Mouse (Mus musculus) midbrain, postnatal 0 days (tissue): ENCODE measurements around the gene BC025446. TPM values are rescaled to one million over a fixed set of nuclear protein-coding genes. Genes with fewer than 3 reads are reported as not detected.

Experiments
- ATAC-seq: fragments of 200-750 bp; cut with Nextera tagmentation; 2 replicates; pipeline ENCODE4 v1.8.0; 2017; ENCODE audit warnings: moderate number of reproducible peaks, mild to moderate bottlenecking, moderate TSS enrichment, moderate library complexity; ENCODE audit not compliant: low FRiP score
- DNase-seq: peaks from one replicate; pipeline ENCODE4 v3.0.0-alpha.2; 2015; ENCODE audit warnings: low spot score
- H3K27ac ChIP-seq: fragments of 300-500 bp; sonication (generic); 2 replicates; pipeline ENCODE4 v1.5.1; 2014; ENCODE audit warnings: low read depth, mild to moderate bottlenecking, low read length, mixed read lengths
- H3K27me3 ChIP-seq: fragments of 300-500 bp; sonication (generic); 2 replicates; pipeline ENCODE4 v1.6.1; 2014; ENCODE audit warnings: low read length, control low read depth, mixed read lengths; ENCODE audit not compliant: insufficient read depth
- H3K36me3 ChIP-seq: fragments of 300-500 bp; sonication (generic); 2 replicates; pipeline ENCODE4 v1.6.1; 2014; ENCODE audit warnings: low read length, control low read depth, mixed read lengths; ENCODE audit not compliant: insufficient read depth
- H3K4me1 ChIP-seq: fragments of 300-500 bp; sonication (generic); 2 replicates; pipeline ENCODE4 v1.6.1; 2014; ENCODE audit warnings: mild to moderate bottlenecking, control low read depth, antibody characterized with exemption, low read length, mixed read lengths; ENCODE audit not compliant: insufficient read depth
- H3K4me2 ChIP-seq: fragments of 300-500 bp; sonication (generic); 2 replicates; pipeline ENCODE4 v1.6.1; 2014; ENCODE audit warnings: low read depth, mild to moderate bottlenecking, low read length, mixed read lengths; ENCODE audit not compliant: poor library complexity, severe bottlenecking
- H3K4me3 ChIP-seq: fragments of 300-500 bp; sonication (generic); 2 replicates; pipeline ENCODE4 v1.5.1; 2014; ENCODE audit warnings: low read depth, mild to moderate bottlenecking, low read length, moderate library complexity
- H3K9ac ChIP-seq: fragments of 300-500 bp; sonication (generic); replicated peaks from 2 replicates; pipeline ENCODE4 v1.6.1; 2014; ENCODE audit warnings: mild to moderate bottlenecking, low read length, moderate library complexity, mixed read lengths; ENCODE audit not compliant: poor library complexity, severe bottlenecking
- H3K9me3 ChIP-seq: fragments of 300-500 bp; sonication (generic); 2 replicates; pipeline ENCODE4 v1.6.1; 2016; ENCODE audit warnings: low read length, control low read depth
- CTCF ChIP-seq: IDR thresholded peaks from 2 replicates; pipeline ENCODE4 v1.5.1; 2016; ENCODE audit warnings: antibody characterized with exemption, mild to moderate bottlenecking
- WGBS: fragments of 180-500 bp; shearing (Covaris S2); extraction: QIAGEN DNeasy Blood & Tissue Kit; methylation state at CpG from one replicate; pipeline ENCODE4 v1.1.7; 2014; 5-methylcytosine and 5-hydroxymethylcytosine counted together
- polyA plus RNA-seq: library from polyadenylated mRNA; unstranded; fragments of >200 nt; fragmentation: Nextera tagmentation; extraction: Ambion mirVana; gene quantifications from 2 replicates; pipeline ENCODE4 v1.2.1, GENCODE M21; 2015
- total RNA-seq: library from RNA; depleted of rRNA; stranded (reverse); fragments of >200 nt; gene quantifications from 2 replicates; pipeline ENCODE4 v1.2.3, GENCODE M21; 2014

Gene BC025446
- total and polyA plus RNA-seq, 2 experiments from 2014 or later: not detected

DNA sequence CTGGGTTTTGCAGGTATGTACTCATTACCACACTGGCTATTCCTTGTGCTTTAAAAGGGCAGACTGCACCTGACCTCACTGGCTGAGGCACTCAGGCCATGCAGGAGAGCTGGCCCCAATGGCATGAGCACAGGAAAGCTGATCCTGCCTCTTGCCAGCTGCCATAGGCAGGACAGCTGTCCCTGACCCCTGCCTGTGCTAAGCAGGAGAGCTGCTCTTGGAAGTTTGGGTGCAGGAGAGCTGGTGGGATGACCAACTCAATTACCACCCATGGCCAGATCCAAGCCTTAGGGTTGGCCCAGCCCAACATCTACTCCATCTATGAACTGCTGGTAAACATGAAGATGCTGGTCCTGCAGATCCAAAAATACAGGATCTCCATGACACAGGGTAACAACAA is 5.8 kb downstream of the BC025446 start:
- ATAC-seq: no peak
- H3K4me3 ChIP-seq: no peak overlapping the region
- H3K27ac ChIP-seq: no peak overlapping the region
- H3K9ac ChIP-seq: no peak overlapping the region
- H3K36me3 ChIP-seq: no peaks in the 10 kb centered on the region
- H3K4me2 ChIP-seq: no peak overlapping the region
- H3K27me3 ChIP-seq: no peaks in the 10 kb centered on the region
- H3K9me3 ChIP-seq: no peaks in the 10 kb centered on the region
- DNase-seq: no peak
- H3K4me1 ChIP-seq: no peaks in the 10 kb centered on the region
- no peak for TF ChIP-seq CTCF

GRCm38 (mm10) chr15:75237736-75238288 is 21.6 kb downstream of the BC025446 start:
- Histone ChIP-seq H3K4me1 (no peaks in the 10 kb centered on the region), H3K36me3 (no peaks in the 10 kb centered on the region), H3K9ac (no peak overlapping the region), H3K9me3 (no peaks in the 10 kb centered on the region), H3K27me3 (no peaks in the 10 kb centered on the region), H3K4me2 (no peak overlapping the region), H3K4me3 (no peak overlapping the region), H3K27ac (no peak overlapping the region)
- WGBS: 79% methylated on average over 3 of the region's 3 CpGs
- TF ChIP-seq CTCF: no peak
- ATAC-seq (no peak), DNase-seq (no peak)

DNA sequence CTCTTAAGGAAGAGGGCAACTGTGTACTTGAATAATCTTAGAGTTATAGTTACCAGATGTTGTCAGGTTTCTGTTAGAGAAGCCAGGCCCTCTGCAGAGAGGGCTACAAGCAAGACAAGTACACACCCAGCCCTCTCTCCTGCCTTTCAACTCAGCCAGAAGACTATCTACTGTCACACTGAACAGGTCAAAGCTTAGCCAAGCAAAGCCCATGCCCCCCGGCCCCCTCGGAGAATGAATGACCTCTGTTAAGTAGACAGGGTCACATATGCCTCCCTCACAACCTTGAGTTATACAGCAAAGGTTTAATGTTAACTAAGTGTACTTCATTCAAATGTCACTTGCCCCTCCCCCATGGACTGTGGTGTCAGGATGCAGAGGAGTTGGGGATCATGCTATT is 24.4 kb downstream of the BC025446 start:
- H3K4me2 ChIP-seq: no peak overlapping the region
- 74% methylated on average over 2 of the region's 2 CpGs for WGBS
- no peaks in the 10 kb centered on the region for H3K4me1 ChIP-seq
- DNase-seq: no peak
- H3K4me3 ChIP-seq: no peak overlapping the region
- no peak for TF ChIP-seq CTCF
- H3K9me3 ChIP-seq: no peaks in the 10 kb centered on the region
- no peaks in the 10 kb centered on the region for H3K36me3 ChIP-seq
- H3K27ac ChIP-seq: no peak overlapping the region
- H3K27me3 ChIP-seq: no peaks in the 10 kb centered on the region
- no peak overlapping the region for H3K9ac ChIP-seq
- ATAC-seq: no peak

- Histone ChIP-seq H3K9me3 (no peaks in the 10 kb centered on the region), H3K4me1 (no peaks in the 10 kb centered on the region), H3K27me3 (no peaks in the 10 kb centered on the region), H3K9ac (no peak overlapping the region), H3K36me3 (no peaks in the 10 kb centered on the region), H3K4me2 (no peak overlapping the region), H3K27ac (no peak overlapping the region), H3K4me3 (no peak overlapping the region)
- 79% methylated on average over 3 of the region's 3 CpGs for WGBS
- TF ChIP-seq CTCF: no peak
- ATAC-seq (no peak), DNase-seq (no peak)
These were observed 26.8 kb downstream of the BC025446 start for GRCm38 (mm10) chr15:75242756-75243640.

GRCm38 (mm10) chr15:75254671-75255070 is 38.5 kb downstream of the BC025446 start:
- ATAC-seq: no peak
- TF ChIP-seq CTCF: no peak
- H3K36me3 ChIP-seq: no peaks in the 10 kb centered on the region
- H3K9me3 ChIP-seq: no peaks in the 10 kb centered on the region
- H3K4me2 ChIP-seq: no peak overlapping the region
- no peaks in the 10 kb centered on the region for H3K27me3 ChIP-seq
- DNase-seq: no peak
- no peak overlapping the region for H3K27ac ChIP-seq
- no peak overlapping the region for H3K9ac ChIP-seq
- no peaks in the 10 kb centered on the region for H3K4me1 ChIP-seq
- 87% methylated on average over 3 of the region's 3 CpGs for WGBS
- H3K4me3 ChIP-seq: no peak overlapping the region

DNA sequence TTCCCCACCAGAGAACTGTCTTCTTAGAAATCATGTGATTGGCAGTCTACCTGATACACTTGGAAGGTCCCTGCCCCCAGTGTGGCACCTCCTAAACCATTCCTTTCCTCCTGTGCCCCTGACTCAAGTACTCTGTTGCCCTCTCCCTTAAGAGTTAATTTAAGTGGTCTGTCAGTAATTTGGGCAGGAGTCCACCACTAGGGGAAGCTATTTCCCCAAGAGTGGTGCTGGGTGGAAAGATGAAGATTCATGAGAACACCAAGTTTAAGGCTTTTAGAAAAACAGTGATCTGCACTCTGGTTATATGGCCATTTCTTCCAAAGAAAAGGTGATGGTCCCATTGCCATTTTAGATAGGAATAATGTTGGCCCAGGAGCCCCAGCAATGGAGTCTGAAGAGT is 49.7 kb downstream of the BC025446 start:
- no peaks in the 10 kb centered on the region for H3K4me1 ChIP-seq
- H3K27ac ChIP-seq: no peak overlapping the region
- H3K9ac ChIP-seq: no peak overlapping the region
- no peaks in the 10 kb centered on the region for H3K9me3 ChIP-seq
- no peak overlapping the region for H3K4me3 ChIP-seq
- ATAC-seq (no peak), DNase-seq (no peak)
- TF ChIP-seq CTCF: no peak
- no peak overlapping the region for H3K4me2 ChIP-seq
- no peaks in the 10 kb centered on the region for H3K36me3 ChIP-seq
- H3K27me3 ChIP-seq: no peaks in the 10 kb centered on the region
